Mouse (Mus musculus): ENCODE results near the gene Zfp788. TPM values are rescaled to one million over a fixed set of nuclear protein-coding genes. Genes with fewer than 3 reads are reported as not detected.
"Not testable (repeated sequence)": the region's sequence is repeated elsewhere in the genome, so short reads cannot be mapped to it uniquely, and the experiment has no call there.

Gene Zfp788
- polyA plus RNA-seq (2014; fragmentation: Nextera tagmentation; extraction: Ambion mirVana): 19.4 and 19.5 TPM in 2 replicates

GRCm38 (mm10) chr7:41632409-41633220 lies at the start of gene Zfp788:
Zfp788 (plus strand) TSS chr7:41633203.
- Histone ChIP-seq H3K4me1 (replicated peaks; ENCODE audit: control insufficient read depth, insufficient read depth, low read length) (no peaks in the 10 kb centered on the region), H3K9ac (ENCODE audit: low read depth, low read length) (peak within 1 kb of the TSS; percentile 56), H3K4me2 (replicated peaks; ENCODE audit: low read depth, low read length) (peak within 1 kb of the TSS; percentile 83), H3K4me3 (ENCODE audit: low read depth, low read length) (peak within 1 kb of the TSS; percentile 50), H3K27ac (ENCODE audit: low read depth, low read length) (peak within 1 kb of the TSS; percentile 89), H3K36me3 (ENCODE audit: control insufficient read depth, insufficient read depth, low read length) (0 out of 2 replicates have a peak, but pooled peaks cover 3% of the 10 kb centered on the region), H3K9me3 (ENCODE audit: control insufficient read depth, low read length) (no peaks in the 10 kb centered on the region; the same call in 1 of the 2 replicates), H3K27me3 (ENCODE audit: control insufficient read depth, insufficient read depth, low read length) (no peaks in the 10 kb centered on the region)
- DNase-seq (ENCODE audit: low spot score): peak; percentile 89
- 3% methylated on average over 27 of the region's 27 CpGs for WGBS
- peak; percentile 96 for ATAC-seq (ENCODE audit: low FRiP score)

- not testable (repeated sequence) for H3K4me2 ChIP-seq (replicated peaks; ENCODE audit: low read depth, low read length); H3K27me3 ChIP-seq (ENCODE audit: control insufficient read depth, insufficient read depth, low read length); H3K9ac ChIP-seq (ENCODE audit: low read depth, low read length); H3K4me3 ChIP-seq (ENCODE audit: low read depth, low read length); ATAC-seq (ENCODE audit: low FRiP score); DNase-seq (ENCODE audit: low spot score); H3K9me3 ChIP-seq (ENCODE audit: control insufficient read depth, low read length); H3K36me3 ChIP-seq (ENCODE audit: control insufficient read depth, insufficient read depth, low read length); H3K4me1 ChIP-seq (replicated peaks; ENCODE audit: control insufficient read depth, insufficient read depth, low read length); H3K27ac ChIP-seq (ENCODE audit: low read depth, low read length)
These were observed 45.2 kb upstream of the Zfp788 start for GRCm38 (mm10) chr7:41587831-41588230.

DNA sequence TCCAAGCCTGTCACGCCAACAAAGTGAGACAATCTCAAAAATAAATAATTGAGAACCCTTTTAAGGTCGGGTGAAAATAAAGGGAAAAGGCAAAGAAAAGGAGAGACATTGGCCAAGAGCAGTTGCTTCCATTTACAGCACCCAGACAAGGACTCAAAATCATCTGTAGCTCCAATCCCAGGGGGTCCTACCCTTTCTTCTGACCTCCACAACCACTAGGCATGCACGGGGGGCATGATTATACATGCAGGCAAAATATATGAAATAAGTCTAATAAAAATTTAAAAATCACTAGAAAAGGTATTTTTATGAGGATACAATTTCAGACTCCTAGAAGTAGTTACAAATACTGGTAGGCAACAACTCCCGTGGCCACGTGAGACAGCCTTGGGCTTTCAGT lies 34.4 kb upstream of the Zfp788 start:
- H3K27ac ChIP-seq (ENCODE audit: low read depth, low read length): no peak overlapping the region
- peak overlapping the region; percentile 44; the same call in 1 of the 2 replicates for H3K9ac ChIP-seq (ENCODE audit: low read depth, low read length)

GRCm38 (mm10) chr7:41599034-41599813 lies 33.8 kb upstream of the Zfp788 start, which contains the start of gene 2610021A01Rik:
2610021A01Rik (plus strand) TSS chr7:41599230.
- no peaks in the 10 kb centered on the region for H3K36me3 ChIP-seq (ENCODE audit: control insufficient read depth, insufficient read depth, low read length)
- peak within 1 kb of the TSS; percentile 45 for H3K4me2 ChIP-seq (replicated peaks; ENCODE audit: low read depth, low read length)
- H3K9me3 ChIP-seq (ENCODE audit: control insufficient read depth, low read length): no peaks in the 10 kb centered on the region
- under 1% methylated on average over 41 of the region's 41 CpGs for WGBS
- ATAC-seq (ENCODE audit: low FRiP score) (peak; percentile 98), DNase-seq (ENCODE audit: low spot score) (peak; percentile 94)
- no peak within 1 kb of the TSS for H3K27ac ChIP-seq (ENCODE audit: low read depth, low read length)
- H3K9ac ChIP-seq (ENCODE audit: low read depth, low read length): peak within 1 kb of the TSS; percentile 69
- no peaks in the 10 kb centered on the region for H3K27me3 ChIP-seq (ENCODE audit: control insufficient read depth, insufficient read depth, low read length)
- no peaks in the 10 kb centered on the region for H3K4me1 ChIP-seq (replicated peaks; ENCODE audit: control insufficient read depth, insufficient read depth, low read length)
- peak within 1 kb of the TSS; percentile 63 for H3K4me3 ChIP-seq (ENCODE audit: low read depth, low read length)

More for the DNA sequence above, 34.4 kb upstream of the Zfp788 start:
- WGBS: 50% methylated on average over 5 of the region's 5 CpGs
- ATAC-seq (ENCODE audit: low FRiP score) (peak; percentile 53), DNase-seq (ENCODE audit: low spot score) (no peak)
- Histone ChIP-seq H3K36me3 (ENCODE audit: control insufficient read depth, insufficient read depth, low read length) (no peaks in the 10 kb centered on the region), H3K9me3 (ENCODE audit: control insufficient read depth, low read length) (no peaks in the 10 kb centered on the region), H3K4me1 (replicated peaks; ENCODE audit: control insufficient read depth, insufficient read depth, low read length) (no peaks in the 10 kb centered on the region), H3K4me3 (ENCODE audit: low read depth, low read length) (peak overlapping the region; percentile 63), H3K27me3 (ENCODE audit: control insufficient read depth, insufficient read depth, low read length) (no peaks in the 10 kb centered on the region), H3K4me2 (replicated peaks; ENCODE audit: low read depth, low read length) (peak overlapping the region; percentile 41)

DNA sequence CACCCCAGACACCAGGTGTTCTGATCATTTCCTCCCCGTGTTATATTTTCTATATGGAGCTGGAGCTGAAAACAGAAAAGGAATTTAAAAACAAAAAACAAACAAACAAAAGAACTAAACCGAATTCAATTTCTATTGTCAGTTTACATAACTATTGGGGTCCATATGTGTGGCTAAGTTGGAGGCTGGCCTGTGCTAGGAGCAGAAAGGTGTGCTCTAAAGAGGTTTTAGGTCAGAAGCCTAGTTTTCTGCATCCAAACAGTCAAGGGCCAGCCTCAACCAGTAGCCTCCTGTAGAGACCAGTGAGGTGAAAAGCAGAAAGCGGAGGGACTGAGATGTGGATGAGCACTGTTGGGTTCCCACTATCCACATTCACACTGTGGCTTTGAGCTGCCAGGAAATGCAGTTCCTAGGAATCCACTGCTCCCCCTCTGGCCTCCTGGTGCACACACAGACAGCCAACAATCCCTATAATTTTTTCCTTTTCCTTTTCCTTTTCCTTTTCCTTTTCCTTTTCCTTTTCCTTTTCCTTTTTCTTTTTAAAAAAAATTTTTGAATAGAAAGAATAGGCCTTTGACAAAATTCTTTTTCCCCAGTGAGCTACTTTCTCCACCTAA lies 33.0 kb upstream of the Zfp788 start:
- Histone ChIP-seq H3K9me3 (ENCODE audit: control insufficient read depth, low read length) (no peaks in the 10 kb centered on the region), H3K27ac (ENCODE audit: low read depth, low read length) (no peak overlapping the region), H3K9ac (ENCODE audit: low read depth, low read length) (peak overlapping the region; percentile 69), H3K4me1 (replicated peaks; ENCODE audit: control insufficient read depth, insufficient read depth, low read length) (no peaks in the 10 kb centered on the region), H3K27me3 (ENCODE audit: control insufficient read depth, insufficient read depth, low read length) (no peaks in the 10 kb centered on the region), H3K4me2 (replicated peaks; ENCODE audit: low read depth, low read length) (peak overlapping the region; percentile 45), H3K4me3 (ENCODE audit: low read depth, low read length) (peak overlapping the region; percentile 63), H3K36me3 (ENCODE audit: control insufficient read depth, insufficient read depth, low read length) (no peaks in the 10 kb centered on the region)
- DNase-seq (ENCODE audit: low spot score) (peak; percentile 11), ATAC-seq (ENCODE audit: low FRiP score) (no peak)
- WGBS: 14% methylated on average over 3 of the region's 3 CpGs

DNA sequence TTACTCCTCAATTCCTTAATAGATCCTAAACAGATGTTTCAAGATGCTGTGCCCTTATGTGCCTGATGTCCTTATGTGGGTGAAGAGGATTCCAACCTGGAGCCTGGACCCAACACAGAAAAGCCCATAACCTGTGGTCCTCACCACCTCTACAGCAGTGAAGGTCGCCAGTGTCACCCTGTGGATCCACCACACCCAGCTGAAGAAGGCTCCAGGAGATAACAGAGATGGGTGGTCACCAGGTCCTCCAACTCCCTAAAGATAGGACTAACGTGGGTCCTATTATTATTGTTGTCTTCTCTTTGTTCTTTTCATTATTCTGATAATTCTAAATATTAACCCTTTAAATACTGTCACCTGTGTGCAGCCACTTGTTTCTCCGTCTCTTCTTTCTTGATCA lies 21.3 kb upstream of the Zfp788 start:
- WGBS: 87% methylated on average over 3 of the region's 3 CpGs
- Histone ChIP-seq H3K36me3 (ENCODE audit: control insufficient read depth, insufficient read depth, low read length) (peaks cover 2% of the 10 kb centered on the region; the same call in 1 of the 2 replicates), H3K9ac (ENCODE audit: low read depth, low read length) (no peak overlapping the region), H3K4me1 (replicated peaks; ENCODE audit: control insufficient read depth, insufficient read depth, low read length) (no peaks in the 10 kb centered on the region), H3K27ac (ENCODE audit: low read depth, low read length) (no peak overlapping the region), H3K9me3 (ENCODE audit: control insufficient read depth, low read length) (no peaks in the 10 kb centered on the region), H3K4me2 (replicated peaks; ENCODE audit: low read depth, low read length) (no peak overlapping the region), H3K4me3 (ENCODE audit: low read depth, low read length) (no peak overlapping the region), H3K27me3 (ENCODE audit: control insufficient read depth, insufficient read depth, low read length) (no peaks in the 10 kb centered on the region)
- ATAC-seq (ENCODE audit: low FRiP score): no peak
- DNase-seq (ENCODE audit: low spot score): no peak

DNA sequence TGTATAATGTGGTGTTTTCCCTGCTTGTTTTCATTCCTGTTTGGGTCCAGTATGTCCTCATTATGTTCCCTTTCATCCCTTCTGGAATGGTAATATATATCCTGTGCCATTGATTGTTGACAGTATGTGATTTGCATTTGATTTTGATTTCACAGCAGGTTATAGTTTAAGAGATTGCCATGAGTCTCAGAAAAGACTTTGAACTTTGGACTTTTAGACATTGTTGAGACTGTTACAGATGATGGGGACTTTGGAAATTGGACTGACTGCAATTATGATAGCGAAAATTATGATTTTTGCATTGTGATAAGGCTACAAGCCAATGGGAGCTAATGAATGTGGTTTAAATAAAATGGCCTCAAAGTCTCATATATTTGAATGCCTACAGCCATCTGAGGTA lies 16.8 kb upstream of the Zfp788 start:
- H3K27me3 ChIP-seq (ENCODE audit: control insufficient read depth, insufficient read depth, low read length); H3K4me3 ChIP-seq (ENCODE audit: low read depth, low read length); H3K27ac ChIP-seq (ENCODE audit: low read depth, low read length); ATAC-seq (ENCODE audit: low FRiP score); H3K9me3 ChIP-seq (ENCODE audit: control insufficient read depth, low read length); H3K4me1 ChIP-seq (replicated peaks; ENCODE audit: control insufficient read depth, insufficient read depth, low read length); H3K4me2 ChIP-seq (replicated peaks; ENCODE audit: low read depth, low read length); DNase-seq (ENCODE audit: low spot score); H3K9ac ChIP-seq (ENCODE audit: low read depth, low read length); H3K36me3 ChIP-seq (ENCODE audit: control insufficient read depth, insufficient read depth, low read length): not testable (repeated sequence)
- 91% methylated on average over 1 of the region's 1 CpGs for WGBS

GRCm38 (mm10) chr7:41633221-41633984 lies 400 bp downstream of the Zfp788 start:
- peaks cover 3% of the 10 kb centered on the region; the same call in 1 of the 2 replicates for H3K36me3 ChIP-seq (ENCODE audit: control insufficient read depth, insufficient read depth, low read length)
- no peaks in the 10 kb centered on the region for H3K4me1 ChIP-seq (replicated peaks; ENCODE audit: control insufficient read depth, insufficient read depth, low read length)
- H3K4me2 ChIP-seq (replicated peaks; ENCODE audit: low read depth, low read length): peak overlapping the region; percentile 83
- peak overlapping the region; percentile 89 for H3K27ac ChIP-seq (ENCODE audit: low read depth, low read length)
- H3K9me3 ChIP-seq (ENCODE audit: control insufficient read depth, low read length): no peaks in the 10 kb centered on the region; the same call in 1 of the 2 replicates
- H3K9ac ChIP-seq (ENCODE audit: low read depth, low read length): peak overlapping the region; percentile 56
- DNase-seq (ENCODE audit: low spot score): peak; percentile 88
- under 1% methylated on average over 25 of the region's 26 CpGs for WGBS
- H3K27me3 ChIP-seq (ENCODE audit: control insufficient read depth, insufficient read depth, low read length): no peaks in the 10 kb centered on the region
- H3K4me3 ChIP-seq (ENCODE audit: low read depth, low read length): peak overlapping the region; percentile 50
- ATAC-seq (ENCODE audit: low FRiP score): peak; percentile 97

All from hindbrain, embryonic 11.5 days (tissue).